Mouse (Mus musculus) midbrain, embryonic 12.5 days (tissue): Measurements from ENCODE around the gene Zfp94. TPM values are rescaled to one million over a fixed set of nuclear protein-coding genes. Genes with fewer than 3 reads are reported as not detected.

ENCODE experiments used
- ATAC-seq: fragments of 200-750 bp; cut with Nextera tagmentation; 2 replicates; pipeline ENCODE4 v1.8.0; 2017; ENCODE audit warnings: low read depth, moderate TSS enrichment, moderate library complexity; ENCODE audit not compliant: low FRiP score
- H3K27ac ChIP-seq: fragments of 300-500 bp; sonication (generic); replicated peaks from 2 replicates; pipeline ENCODE4 v1.5.1; 2016; ENCODE audit warnings: mild to moderate bottlenecking
- H3K27me3 ChIP-seq: fragments of 300-500 bp; sonication (generic); 2 replicates; pipeline ENCODE4 v1.6.1; 2016; ENCODE audit warnings: mild to moderate bottlenecking
- H3K36me3 ChIP-seq: fragments of 300-500 bp; sonication (generic); 2 replicates; pipeline ENCODE4 v1.6.1; 2016
- H3K4me1 ChIP-seq: fragments of 300-500 bp; sonication (generic); 2 replicates; pipeline ENCODE4 v1.6.1; 2016
- H3K4me2 ChIP-seq: fragments of 300-500 bp; sonication (generic); replicated peaks from 2 replicates; pipeline ENCODE4 v1.6.1; 2016; ENCODE audit warnings: mild to moderate bottlenecking, moderate library complexity
- H3K4me3 ChIP-seq: fragments of 300-500 bp; sonication (generic); 2 replicates; pipeline ENCODE4 v1.5.1; 2016; ENCODE audit warnings: mild to moderate bottlenecking
- H3K9ac ChIP-seq: fragments of 300-500 bp; sonication (generic); replicated peaks from 2 replicates; pipeline ENCODE4 v1.6.1; 2016; ENCODE audit warnings: mild to moderate bottlenecking, moderate library complexity
- H3K9me3 ChIP-seq: fragments of 300-500 bp; sonication (generic); 2 replicates; pipeline ENCODE4 v1.6.1; 2016; ENCODE audit warnings: mild to moderate bottlenecking
- WGBS: fragments of 180-500 bp; shearing (Covaris S2); methylation state at CpG from one replicate; pipeline ENCODE4 v1.1.7; 2016; 5-methylcytosine and 5-hydroxymethylcytosine counted together
- polyA plus RNA-seq: library from polyadenylated mRNA; unstranded; fragments of >200 nt; fragmentation: Nextera tagmentation; extraction: Ambion mirVana; gene quantifications from 2 replicates; pipeline ENCODE4 v1.2.1, GENCODE M21; 2016

Zfp94 gene
- polyA plus RNA-seq, 1 experiment from 2014 or later: 16.6 TPM

DNA sequence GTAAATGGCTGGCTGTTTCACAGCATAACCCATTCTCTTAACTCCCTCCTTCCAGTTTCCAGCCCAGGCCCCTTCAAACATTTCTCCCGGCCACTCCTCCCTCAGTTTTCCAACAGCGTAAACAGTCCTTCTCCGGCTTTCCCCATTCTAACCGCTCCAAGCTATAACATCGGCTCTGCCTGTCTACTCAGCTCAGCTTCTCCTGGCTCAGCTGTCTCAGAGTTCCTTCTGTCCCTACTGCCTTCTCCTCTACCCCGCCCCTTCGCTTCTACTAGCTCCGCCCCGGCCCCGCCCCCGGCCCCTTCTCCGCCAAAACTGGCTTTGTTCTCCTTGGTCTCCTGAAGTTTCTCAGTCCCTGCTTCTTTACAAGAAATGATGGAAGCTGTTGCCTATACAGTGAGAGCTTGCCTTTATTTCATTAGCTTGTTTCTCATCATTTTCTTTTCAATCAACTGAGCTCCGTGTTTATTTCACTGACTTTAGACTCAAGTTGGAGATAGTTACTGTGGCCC, 15.6 kb downstream of the Zfp94 start, which contains the start of gene Zfp61:
TSS of gene Zfp61 (minus strand) at position 462 of the 512 bp plus-strand sequence.
- H3K9ac ChIP-seq: peak within 1 kb of the TSS; percentile 40
- H3K4me3 ChIP-seq: peak within 1 kb of the TSS; percentile 78
- H3K4me1 ChIP-seq: peaks cover 14% of the 10 kb centered on the region
- peak; percentile 77 for ATAC-seq
- H3K9me3 ChIP-seq: no peaks in the 10 kb centered on the region
- peak within 1 kb of the TSS; percentile 66 for H3K27ac ChIP-seq
- peak within 1 kb of the TSS; percentile 90 for H3K4me2 ChIP-seq
- H3K27me3 ChIP-seq: no peaks in the 10 kb centered on the region
- H3K36me3 ChIP-seq: peaks cover 38% of the 10 kb centered on the region
- WGBS: 1% methylated on average over 13 of the region's 13 CpGs

DNA sequence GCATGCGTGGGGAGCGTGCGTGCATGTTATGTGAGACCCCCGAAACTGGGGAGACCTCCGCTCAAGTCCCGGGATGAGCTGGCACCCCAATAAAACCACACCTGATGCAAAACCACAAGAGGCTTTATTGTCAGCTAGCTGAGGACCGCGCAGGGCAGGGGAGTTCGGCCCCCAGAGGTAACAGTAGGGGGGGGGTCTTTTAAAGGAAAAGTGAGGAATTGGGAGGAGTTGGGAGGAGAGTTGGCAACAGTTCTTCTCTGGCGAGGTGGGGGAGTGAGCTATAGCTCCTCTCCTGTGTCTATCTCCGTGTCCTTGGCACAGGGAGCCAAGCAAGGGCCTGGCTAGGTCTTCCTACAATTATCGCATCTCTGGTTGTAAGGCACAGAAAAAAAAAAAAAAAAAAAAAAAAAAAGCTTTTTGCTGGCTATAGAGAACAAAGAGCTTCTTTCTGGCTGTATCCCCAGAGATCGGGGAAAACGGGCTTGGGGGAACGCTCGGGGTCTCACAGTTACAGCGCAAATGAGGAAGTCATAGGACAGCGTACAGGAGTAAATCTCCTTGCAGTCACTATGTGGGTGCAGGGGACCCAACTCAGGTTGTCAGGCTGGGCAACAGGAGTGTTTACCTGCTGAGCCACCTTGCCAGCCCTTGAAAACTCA, 16.5 kb downstream of the Zfp94 start:
- peak overlapping the region; percentile 78 for H3K4me3 ChIP-seq
- under 1% methylated on average over 18 of the region's 18 CpGs for WGBS
- peak overlapping the region; percentile 76 for H3K9ac ChIP-seq
- peak; percentile 28 for ATAC-seq
- peak overlapping the region; percentile 90 for H3K4me2 ChIP-seq
- peaks cover 43% of the 10 kb centered on the region for H3K36me3 ChIP-seq
- no peaks in the 10 kb centered on the region for H3K27me3 ChIP-seq
- peak overlapping the region; percentile 94 for H3K27ac ChIP-seq
- H3K9me3 ChIP-seq: no peaks in the 10 kb centered on the region
- H3K4me1 ChIP-seq: peaks cover 14% of the 10 kb centered on the region

DNA sequence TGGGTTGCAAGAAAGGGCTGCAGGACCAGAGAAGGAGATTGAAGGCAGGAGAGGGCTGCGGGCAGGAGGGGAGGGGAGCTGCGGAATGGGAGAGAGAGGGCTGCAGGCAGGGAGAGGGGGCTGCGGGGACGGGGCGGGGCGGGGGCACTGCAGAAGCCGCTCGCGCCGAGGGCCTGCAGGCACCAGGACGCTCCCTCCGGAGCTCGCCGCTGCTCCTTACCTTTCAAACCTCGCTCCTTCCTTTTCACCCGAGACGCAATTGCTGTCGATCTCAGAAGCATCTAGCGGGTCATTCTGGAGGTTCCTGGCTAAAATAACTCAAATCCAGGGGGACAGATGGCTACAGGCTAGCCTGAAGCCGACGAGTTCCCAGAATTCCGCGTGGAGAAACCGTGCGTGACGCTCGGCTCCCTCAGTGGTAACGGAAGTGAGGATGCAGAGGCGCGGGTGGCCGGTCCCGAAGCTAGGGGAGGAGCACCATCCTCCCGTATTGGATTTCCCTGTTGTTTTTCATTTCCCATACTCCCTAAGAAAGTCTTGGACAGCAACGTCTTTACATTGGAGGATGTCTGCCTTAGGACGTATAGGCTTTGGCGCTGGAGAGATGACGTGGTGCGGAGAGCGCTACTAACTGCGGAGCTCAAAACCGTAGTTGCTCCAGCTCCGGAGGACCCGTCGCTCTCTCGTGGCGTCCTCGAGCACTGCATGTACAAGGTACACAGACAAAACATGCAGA, 17.3 kb downstream of the Zfp94 start:
- Histone ChIP-seq H3K4me3 (peak overlapping the region; percentile 78), H3K9me3 (no peaks in the 10 kb centered on the region), H3K4me2 (peak overlapping the region; percentile 90), H3K27ac (peak overlapping the region; percentile 94), H3K27me3 (no peaks in the 10 kb centered on the region), H3K36me3 (peaks cover 44% of the 10 kb centered on the region), H3K4me1 (peaks cover 14% of the 10 kb centered on the region), H3K9ac (peak overlapping the region; percentile 76)
- ATAC-seq: peak; percentile 83
- WGBS: under 1% methylated on average over 43 of the region's 47 CpGs

DNA sequence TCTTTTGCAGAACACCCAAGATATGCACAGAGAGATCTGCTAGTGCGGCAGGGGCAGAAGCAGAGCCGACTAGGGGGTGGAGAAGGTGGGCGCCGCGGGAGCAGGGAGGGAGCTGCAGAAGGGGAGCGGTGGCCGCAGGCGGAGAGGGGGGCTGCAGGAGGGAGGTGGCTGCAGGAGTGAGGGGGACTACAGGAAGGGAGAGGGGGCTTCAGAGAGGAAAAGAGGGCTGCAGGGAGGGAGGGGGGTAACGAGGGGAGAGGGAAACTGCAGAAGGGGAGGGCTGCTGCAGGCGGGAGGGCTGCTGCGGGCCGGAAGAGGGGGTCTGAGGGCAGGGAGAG, 17.9 kb downstream of the Zfp94 start:
- Histone ChIP-seq H3K4me3 (peak overlapping the region; percentile 78), H3K27me3 (no peaks in the 10 kb centered on the region), H3K9me3 (no peaks in the 10 kb centered on the region), H3K4me1 (peaks cover 14% of the 10 kb centered on the region), H3K27ac (peak overlapping the region; percentile 94), H3K4me2 (peak overlapping the region; percentile 90), H3K36me3 (peaks cover 49% of the 10 kb centered on the region), H3K9ac (peak overlapping the region; percentile 76)
- under 1% methylated on average over 12 of the region's 12 CpGs for WGBS
- ATAC-seq: peak; percentile 53

DNA sequence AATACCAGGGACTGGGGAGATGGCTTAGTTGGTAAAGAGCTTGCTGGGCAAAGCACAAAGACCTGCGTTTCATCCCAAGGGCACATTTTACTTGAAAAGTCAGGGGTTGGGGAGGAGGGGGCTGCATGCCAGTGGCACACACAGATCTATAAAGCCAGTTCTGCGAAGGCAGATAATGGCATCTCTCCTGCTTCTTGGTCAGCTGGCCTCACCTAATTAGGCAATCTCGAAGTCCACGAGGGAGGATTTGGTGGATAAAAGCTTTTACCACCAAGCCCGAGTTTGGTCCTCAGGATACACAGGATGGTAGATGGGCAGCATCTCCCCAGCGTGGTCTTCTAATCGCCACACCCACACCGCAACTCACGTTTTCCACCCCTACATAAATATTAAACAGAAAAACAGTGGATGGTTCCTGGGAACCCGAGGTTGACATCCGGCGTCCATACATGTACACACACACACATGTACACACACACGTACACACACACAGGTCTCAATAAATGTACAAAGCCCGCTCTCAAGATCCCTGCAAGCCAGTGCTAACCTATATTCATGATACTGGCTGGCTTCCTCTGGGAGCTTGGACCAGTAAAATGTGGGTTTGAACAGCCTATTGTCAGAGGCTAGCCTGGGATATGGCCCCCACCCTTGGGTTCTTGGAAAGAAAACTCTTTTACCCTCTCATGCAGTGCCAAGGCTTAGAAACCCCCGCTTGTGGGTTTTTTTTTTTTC, 18.9 kb downstream of the Zfp94 start:
- Histone ChIP-seq H3K4me3 (no peak overlapping the region; the same call in 1 of the 2 replicates), H3K9me3 (no peaks in the 10 kb centered on the region), H3K27me3 (no peaks in the 10 kb centered on the region), H3K4me2 (peak overlapping the region; percentile 90), H3K4me1 (peaks cover 14% of the 10 kb centered on the region), H3K27ac (no peak overlapping the region), H3K36me3 (peaks cover 48% of the 10 kb centered on the region), H3K9ac (no peak overlapping the region)
- ATAC-seq: no peak
- 92% methylated on average over 15 of the region's 15 CpGs for WGBS

DNA sequence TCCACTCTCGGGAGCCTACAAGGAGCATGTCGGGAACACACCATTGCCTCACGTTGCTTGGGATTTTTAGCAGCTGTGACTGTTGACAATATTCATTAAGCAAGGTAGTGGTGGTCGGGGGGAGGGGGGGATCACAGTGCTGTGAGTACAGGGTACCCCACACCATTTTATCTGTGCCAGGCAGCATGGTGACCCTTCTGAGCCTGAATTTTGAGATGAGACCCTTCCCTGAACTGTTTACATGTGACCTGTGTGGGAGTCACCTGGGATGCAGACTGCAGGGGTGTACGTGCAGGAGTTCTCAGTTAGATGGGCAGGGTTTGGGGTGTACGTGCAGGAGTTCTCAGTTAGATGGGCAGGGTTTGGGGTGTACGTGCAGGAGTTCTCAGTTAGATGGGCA, 20.1 kb downstream of the Zfp94 start:
- Histone ChIP-seq H3K9me3 (no peaks in the 10 kb centered on the region), H3K27ac (no peak overlapping the region), H3K36me3 (peaks cover 51% of the 10 kb centered on the region), H3K27me3 (no peaks in the 10 kb centered on the region), H3K4me2 (no peak overlapping the region), H3K4me3 (no peak overlapping the region), H3K4me1 (peaks cover 14% of the 10 kb centered on the region), H3K9ac (no peak overlapping the region)
- ATAC-seq: no peak
- 94% methylated on average over 7 of the region's 7 CpGs for WGBS

DNA sequence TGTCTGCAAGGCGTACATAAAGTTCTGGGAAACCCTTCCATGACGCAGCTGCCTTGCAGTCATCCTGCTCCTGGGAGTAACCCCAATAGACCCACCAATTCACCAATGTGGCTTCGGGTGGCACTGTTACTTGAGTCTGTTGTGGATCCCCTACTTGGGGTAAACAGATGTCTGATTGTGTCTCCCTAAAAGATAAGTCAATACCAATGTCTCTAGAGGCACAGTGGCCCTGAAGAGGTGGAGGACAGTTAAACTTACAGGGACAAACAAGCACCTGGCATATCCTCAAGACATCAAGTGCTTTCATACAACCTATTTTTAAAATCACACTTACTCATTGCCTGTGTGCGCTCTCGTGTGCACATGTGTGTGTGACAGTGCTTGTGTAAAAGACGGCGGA, 21.1 kb downstream of the Zfp94 start:
- H3K9me3 ChIP-seq: no peaks in the 10 kb centered on the region
- no peak overlapping the region for H3K27ac ChIP-seq
- WGBS: 97% methylated on average over 7 of the region's 7 CpGs
- H3K4me3 ChIP-seq: no peak overlapping the region
- no peaks in the 10 kb centered on the region for H3K27me3 ChIP-seq
- ATAC-seq: no peak
- no peak overlapping the region for H3K9ac ChIP-seq
- peaks cover 61% of the 10 kb centered on the region for H3K36me3 ChIP-seq
- peaks cover 10% of the 10 kb centered on the region for H3K4me1 ChIP-seq
- H3K4me2 ChIP-seq: no peak overlapping the region

DNA sequence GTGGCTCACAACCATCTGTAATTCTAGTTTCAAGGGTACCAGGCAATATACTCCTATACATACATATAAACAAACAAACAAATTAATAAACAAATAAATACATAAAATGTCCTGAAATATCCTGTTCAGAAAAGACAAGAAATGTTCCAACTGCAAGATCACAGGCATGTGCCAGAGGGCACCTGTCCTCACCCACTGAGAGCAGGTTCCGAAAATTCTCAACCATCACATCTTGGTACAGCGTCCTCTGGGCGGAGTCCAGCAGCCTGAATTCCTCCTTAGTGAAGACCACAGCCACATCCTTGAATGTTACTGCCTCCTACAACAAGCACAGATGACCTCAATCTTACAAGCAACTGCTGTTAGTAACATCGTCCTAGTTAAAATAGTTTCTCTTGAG, 21.7 kb downstream of the Zfp94 start:
- no peak overlapping the region for H3K27ac ChIP-seq
- H3K36me3 ChIP-seq: peaks cover 67% of the 10 kb centered on the region
- H3K27me3 ChIP-seq: no peaks in the 10 kb centered on the region
- no peak overlapping the region for H3K4me2 ChIP-seq
- H3K9me3 ChIP-seq: 0 out of 2 replicates have a peak, but pooled peaks cover 3% of the 10 kb centered on the region
- no peak for ATAC-seq
- peaks cover 7% of the 10 kb centered on the region for H3K4me1 ChIP-seq
- no peak overlapping the region for H3K9ac ChIP-seq
- WGBS: 91% methylated on average over 4 of the region's 4 CpGs
- H3K4me3 ChIP-seq: no peak overlapping the region

DNA sequence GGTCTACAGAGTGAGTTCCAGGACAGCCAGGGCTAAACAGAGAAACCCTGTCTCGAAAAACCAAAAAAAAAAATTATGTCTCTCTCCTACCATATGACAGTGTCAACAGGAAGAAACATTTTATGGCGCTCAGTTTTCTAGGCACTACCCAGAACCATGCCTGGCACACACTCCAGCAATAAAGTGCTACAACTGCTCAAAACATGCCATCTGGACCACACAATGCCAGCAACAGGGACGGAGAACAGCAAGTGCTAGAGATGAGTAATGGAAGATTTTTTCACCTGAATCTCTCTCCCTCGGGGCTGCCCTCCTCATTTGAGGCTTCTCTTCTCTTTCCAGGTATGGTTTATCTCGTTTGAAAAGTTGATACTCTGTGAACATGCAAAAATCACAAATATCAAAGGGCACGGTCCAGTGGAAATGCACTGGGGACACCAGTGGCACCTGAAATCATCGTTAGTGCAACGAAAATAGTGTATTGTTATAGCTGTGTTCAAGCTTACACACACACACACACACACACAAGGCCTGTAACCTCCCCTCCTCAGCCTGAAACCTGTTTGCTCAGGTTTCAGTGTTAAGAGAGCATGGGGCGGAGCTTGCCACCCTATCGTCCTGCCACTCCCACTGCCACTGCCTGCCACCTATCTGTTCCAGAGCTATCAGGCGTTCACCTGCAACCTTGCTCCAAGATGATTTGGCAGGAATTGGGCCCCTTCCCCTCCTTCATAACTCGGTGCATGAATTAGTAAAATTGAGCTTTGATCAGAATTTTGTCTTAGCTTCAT, 23.2 kb downstream of the Zfp94 start:
- no peaks in the 10 kb centered on the region for H3K27me3 ChIP-seq
- no peak for ATAC-seq
- no peak overlapping the region for H3K4me2 ChIP-seq
- H3K4me3 ChIP-seq: no peak overlapping the region
- 0 out of 2 replicates have a peak, but pooled peaks cover 3% of the 10 kb centered on the region for H3K9me3 ChIP-seq
- no peak overlapping the region for H3K9ac ChIP-seq
- H3K4me1 ChIP-seq: peaks cover 4% of the 10 kb centered on the region
- WGBS: 91% methylated on average over 12 of the region's 12 CpGs
- H3K27ac ChIP-seq: no peak overlapping the region
- peaks cover 76% of the 10 kb centered on the region for H3K36me3 ChIP-seq

DNA sequence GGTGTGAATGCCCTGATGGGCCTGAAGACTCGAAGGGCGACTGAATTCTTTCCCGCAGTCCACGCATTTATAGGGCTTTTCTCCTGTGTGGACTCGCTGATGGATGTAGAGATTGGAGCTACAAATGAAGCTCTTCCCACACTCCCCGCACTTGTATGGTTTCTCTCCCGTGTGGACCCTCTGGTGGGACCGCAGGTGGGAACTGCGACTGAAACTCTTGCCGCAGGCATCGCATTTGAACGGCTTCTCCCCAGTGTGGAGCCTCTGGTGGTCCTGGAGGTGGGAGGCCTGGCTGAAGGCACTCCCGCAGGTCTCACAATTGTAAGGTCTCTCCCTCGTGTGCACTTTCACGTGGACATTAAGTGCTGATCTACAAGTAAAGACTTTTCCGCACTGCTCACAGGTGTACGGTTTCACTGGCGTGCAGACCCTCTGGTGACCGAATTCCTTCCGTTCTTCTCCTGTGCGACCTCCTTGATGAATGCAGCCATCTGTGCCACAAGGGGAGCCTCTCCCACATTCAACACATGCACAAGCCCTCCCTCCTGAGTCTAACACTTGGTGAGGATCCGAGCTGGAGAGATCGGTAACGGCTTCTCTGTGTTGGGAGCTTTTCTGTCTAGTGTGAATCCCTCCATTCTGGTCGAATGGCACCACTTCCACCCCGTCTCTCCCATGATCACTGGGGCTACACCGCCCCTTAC, 24.9 kb downstream of the Zfp94 start:
- Histone ChIP-seq H3K4me2 (no peak overlapping the region), H3K4me1 (no peaks in the 10 kb centered on the region), H3K4me3 (no peak overlapping the region), H3K27ac (no peak overlapping the region), H3K27me3 (no peaks in the 10 kb centered on the region), H3K36me3 (peaks cover 89% of the 10 kb centered on the region), H3K9ac (no peak overlapping the region), H3K9me3 (0 out of 2 replicates have a peak, but pooled peaks cover 3% of the 10 kb centered on the region)
- WGBS: 92% methylated on average over 27 of the region's 27 CpGs
- ATAC-seq: no peak
